Mouse (Mus musculus) skeletal muscle tissue, adult 2 months (tissue): ENCODE results near the gene Cry2.

ENCODE experiments used
- DNase-seq: peaks from one replicate; pipeline ENCODE4 v3.0.0-alpha.2; 2012; ENCODE audit warnings: low read depth, low spot score

Gene Cry2

DNA sequence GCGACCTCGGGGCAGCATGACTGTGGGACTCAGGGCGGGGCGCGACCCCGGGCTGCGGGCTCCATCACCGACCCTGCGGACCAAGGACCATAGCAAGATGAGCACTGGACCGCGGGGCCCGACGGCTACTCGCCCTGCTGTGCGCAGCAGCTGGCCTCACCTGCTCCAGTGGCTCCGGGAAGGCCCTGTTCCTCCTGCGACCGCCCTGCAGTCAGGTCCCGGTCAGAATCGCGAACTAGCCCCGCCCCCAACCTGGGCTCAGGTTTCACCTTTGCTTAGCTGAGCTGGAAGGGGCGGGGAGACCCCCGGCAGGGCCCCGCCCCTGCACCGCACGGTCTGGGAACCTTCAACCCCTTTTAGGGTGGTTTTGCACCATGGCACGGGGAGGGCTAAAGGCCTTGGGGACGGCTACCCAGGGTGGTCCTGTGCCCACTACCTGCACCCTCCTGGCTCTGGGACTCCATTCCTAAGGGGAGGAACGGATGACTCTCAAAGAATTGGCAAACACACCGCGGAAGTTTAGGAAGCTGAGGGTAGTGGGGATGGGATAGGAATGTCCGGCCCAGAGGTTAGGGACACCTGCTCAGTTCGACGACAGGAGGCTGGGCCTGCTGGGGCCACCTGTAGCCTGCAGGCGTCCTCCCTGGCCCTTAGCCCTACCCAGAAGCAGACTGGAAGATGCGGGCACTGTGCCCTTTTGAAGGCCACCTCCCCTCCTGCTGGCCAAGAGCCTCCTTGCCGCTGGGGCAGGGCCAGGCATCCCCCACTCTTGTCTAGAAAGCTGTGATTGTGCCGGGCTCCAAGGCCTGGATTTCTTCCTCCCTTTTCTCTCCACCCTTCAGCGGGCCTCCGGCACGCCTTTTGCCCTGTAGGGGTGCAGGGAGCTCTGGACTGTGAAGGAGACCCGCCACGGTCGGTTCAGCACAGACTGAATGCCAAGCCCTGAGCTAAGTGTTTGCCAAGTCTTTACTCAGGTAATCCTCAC is 62.7 kb downstream of the Cry2 start:
- no peak for DNase-seq

GRCm38 (mm10) chr2:92370375-92370774 is 63.5 kb downstream of the Cry2 start:
- DNase-seq: no peak

GRCm38 (mm10) chr2:92367383-92368029 is 66.3 kb downstream of the Cry2 start:
- no peak for DNase-seq

DNA sequence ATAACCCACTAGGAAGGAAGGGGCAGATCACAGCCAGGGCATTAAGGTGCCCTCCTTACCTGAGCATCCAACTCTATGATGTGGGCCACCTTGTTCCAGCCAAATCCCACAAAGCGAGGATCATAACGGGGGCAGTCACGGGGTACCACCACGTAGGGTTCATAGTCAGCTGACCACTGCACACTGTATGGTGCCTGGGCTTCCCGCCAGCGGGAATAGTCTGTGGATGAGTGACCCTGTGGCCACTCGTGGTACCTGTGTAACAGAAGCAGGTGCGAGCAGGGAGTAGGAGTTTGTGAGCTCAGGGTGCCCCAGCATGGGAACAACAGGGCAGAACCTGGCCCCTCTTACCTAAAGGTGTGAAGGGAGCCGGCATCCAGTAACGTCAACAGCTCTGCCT is 68.3 kb downstream of the Cry2 start:
- no peak for DNase-seq

DNA sequence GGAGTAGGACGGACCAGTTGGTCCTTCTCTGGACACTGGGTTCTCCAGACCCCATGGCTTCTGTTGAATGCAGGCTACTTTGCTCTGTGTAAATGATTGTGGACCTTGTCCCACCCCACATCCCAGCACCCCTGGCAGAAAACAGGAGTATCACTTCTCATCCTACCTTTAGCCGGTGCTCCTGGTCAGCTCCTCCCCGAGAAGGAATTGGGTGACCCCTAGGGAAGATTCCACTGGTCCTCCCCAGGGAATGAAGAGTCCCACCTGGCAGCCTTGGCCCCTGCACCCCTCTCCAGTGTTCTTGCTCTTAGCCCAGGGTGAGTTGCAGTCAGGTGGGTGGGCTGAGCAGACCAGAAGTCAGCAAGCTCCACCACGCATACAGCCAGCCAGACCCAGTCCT is 69.8 kb downstream of the Cry2 start:
- DNase-seq: no peak

DNA sequence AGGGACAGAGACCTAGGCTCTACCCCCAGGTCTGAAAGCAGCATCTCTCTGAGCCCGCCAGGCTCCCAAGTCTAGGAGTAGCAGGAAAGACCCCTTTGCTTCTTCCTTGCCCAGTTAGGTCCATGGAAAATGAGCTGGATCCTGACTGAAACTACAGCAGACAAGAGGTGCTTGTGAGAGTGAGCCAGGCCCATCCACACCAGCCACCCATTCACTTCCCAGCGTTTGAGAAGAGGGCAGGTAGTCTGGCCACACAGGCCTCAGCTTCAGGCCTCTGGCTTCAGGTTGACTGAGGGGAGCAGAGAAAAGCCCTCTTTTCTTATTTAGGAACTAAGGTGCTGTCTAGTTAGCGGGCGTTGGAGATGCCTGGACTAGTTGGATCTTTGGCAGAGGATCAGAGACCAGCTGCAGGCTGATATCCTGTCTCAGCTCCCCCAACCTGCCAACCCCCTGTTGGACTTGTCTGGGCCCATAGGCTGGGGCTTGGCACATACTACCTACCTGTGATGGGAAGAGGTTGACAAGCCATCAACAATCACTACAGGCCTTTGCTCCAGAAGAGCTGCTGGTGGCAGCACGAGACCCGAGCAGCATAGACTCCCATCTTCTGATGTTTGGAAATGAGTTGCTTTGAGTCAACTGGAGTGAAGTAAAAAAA is 71.1 kb downstream of the Cry2 start:
- DNase-seq: no peak

DNA sequence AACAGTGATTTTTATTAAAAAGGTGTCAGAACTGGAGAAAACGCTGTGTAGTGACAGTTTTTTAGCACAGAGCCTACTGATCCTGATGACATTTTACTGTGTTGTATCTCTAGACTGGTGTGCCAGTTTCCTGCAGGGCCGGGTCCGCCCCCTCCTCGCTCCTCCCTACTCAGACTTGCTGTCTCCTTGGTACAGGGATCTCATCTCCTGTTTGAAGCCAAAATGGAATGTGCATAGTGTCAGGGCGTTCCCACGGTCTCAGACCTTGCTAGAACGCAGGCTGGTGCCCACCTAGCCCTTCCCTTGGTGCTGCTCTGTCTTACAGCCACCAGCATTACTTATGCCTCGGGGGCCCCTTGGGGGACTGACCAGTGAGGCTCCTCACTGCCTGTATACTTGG is 72.0 kb downstream of the Cry2 start:
- no peak for DNase-seq

GRCm38 (mm10) chr2:92360893-92361292 is 73.0 kb downstream of the Cry2 start:
- DNase-seq: no peak

GRCm38 (mm10) chr2:92360186-92360823 is 73.5 kb downstream of the Cry2 start:
- no peak for DNase-seq

GRCm38 (mm10) chr2:92359301-92359700 is 74.5 kb downstream of the Cry2 start:
- no peak for DNase-seq

DNA sequence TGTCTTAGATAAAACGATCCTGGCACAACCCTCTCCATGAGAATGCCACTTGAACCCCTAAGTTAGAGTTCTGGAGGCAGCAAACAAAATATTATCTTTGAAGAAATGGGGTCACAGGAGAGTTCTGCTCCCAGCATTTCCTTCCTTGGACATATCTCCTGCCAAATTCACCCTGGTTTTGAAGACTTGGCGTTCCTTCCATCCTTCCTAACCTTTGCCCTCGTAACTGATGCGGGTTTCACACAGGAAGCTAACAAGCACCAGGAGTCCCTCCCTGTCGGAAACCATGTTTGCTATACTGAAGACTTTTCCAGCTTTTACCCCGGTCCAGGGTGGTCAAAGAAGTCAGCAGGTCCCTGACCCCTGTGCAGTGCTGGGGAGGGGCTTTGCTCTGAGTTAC is 79.6 kb downstream of the Cry2 start:
- no peak for DNase-seq
